Mouse (Mus musculus): Measurements from ENCODE around the gene Cldn34c3. TPM values are rescaled to one million over a fixed set of nuclear protein-coding genes. Genes with fewer than 3 reads are reported as not detected.

Gene Cldn34c3
- total RNA-seq (2023; ENCODE audit: inconsistent age): not detected in 4 replicates

DNA sequence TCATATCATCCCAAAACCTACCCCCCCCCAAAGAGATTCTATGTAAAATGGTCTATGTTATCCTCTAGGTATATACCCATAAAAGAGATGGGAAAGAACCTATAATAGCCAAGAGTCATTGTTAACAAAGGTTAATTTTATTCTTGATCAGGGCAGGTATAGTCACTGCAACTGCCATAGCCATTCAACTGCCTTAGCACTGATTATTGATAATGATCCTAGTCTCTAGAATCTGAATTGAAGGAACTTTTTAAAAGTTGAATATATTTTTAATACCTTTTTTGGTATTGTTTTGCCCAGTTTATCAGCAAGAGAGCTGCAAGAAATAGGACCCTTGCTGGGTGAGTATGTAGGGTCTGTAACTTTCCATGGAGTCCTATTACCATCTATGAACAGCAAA, at the start of gene Cldn34c3:
Gene Cldn34c3, plus strand, starts transcription at position 301 of the 400 bp plus-strand sequence.

Other genes starting within 250 kb of the Cldn34c3 start
- 0.83 TPM in 1 of 4 replicates, not detected in the others for gene Cldn34c2, start 212.0 kb upstream of the Cldn34c3 start, total RNA-seq (2023; ENCODE audit: inconsistent age)
- not detected in 4 replicates for gene Gm17467, start 88.9 kb upstream of the Cldn34c3 start, total RNA-seq (2023; ENCODE audit: inconsistent age)

Data from B cell, adult (primary cell).